Mouse (Mus musculus): ENCODE measurements around the gene Pnpla2.

DNA sequence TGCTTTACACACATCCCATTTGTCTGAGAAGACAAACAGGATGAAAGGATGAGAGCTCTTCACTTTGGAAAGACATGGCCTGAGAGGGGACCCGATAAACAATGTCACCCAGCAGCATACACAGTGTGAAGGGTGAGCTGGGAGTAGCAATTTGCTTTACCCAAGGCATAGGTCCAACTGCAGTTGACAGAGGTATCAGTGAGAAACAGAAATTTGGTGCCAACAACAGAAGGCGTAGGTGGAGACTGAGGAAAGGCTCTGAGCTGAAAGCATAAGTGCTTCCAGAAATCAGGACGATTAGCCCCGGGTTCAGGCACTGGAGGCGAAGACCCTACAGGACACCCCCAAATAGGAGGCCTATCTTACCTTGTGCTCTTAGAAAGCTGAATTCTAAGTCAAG, 55.2 kb downstream of the Pnpla2 start:
- TF ChIP-seq CTCF (conservative IDR thresholded peaks at IDR 0.05; ENCODE audit: low read length), result no peak
- no peak for TF ChIP-seq NANOG (IDR thresholded peaks at IDR 0.05; ENCODE audit: borderline replicate concordance, low read length)
- no peak for TF ChIP-seq POU5F1 (IDR thresholded peaks at IDR 0.05; ENCODE audit: borderline replicate concordance, low read length)
